Mouse (Mus musculus) stomach, embryonic 15.5 days (tissue): ENCODE measurements around the gene Ptprh. TPM values are rescaled to one million over a fixed set of nuclear protein-coding genes. Genes with fewer than 3 reads are reported as not detected.

Experiments used
- ATAC-seq: fragments of 200-750 bp; cut with Nextera tagmentation; 2 replicates; pipeline ENCODE4 v1.8.0; 2017; ENCODE audit warnings: low read depth, moderate number of reproducible peaks, moderate TSS enrichment; ENCODE audit not compliant: insufficient read depth, low FRiP score
- H3K27ac ChIP-seq: fragments of 300-500 bp; sonication (generic); 2 replicates; pipeline ENCODE4 v1.5.1; 2015; ENCODE audit warnings: mild to moderate bottlenecking, inconsistent platforms
- H3K27me3 ChIP-seq: fragments of 300-500 bp; sonication (generic); replicated peaks from 2 replicates; pipeline ENCODE4 v1.6.1; 2015; ENCODE audit warnings: inconsistent platforms
- H3K36me3 ChIP-seq: fragments of 300-500 bp; sonication (generic); 2 replicates; pipeline ENCODE4 v1.6.1; 2015; ENCODE audit warnings: inconsistent platforms
- H3K4me1 ChIP-seq: fragments of 300-500 bp; sonication (generic); 2 replicates; pipeline ENCODE4 v1.6.1; 2015; ENCODE audit warnings: inconsistent platforms
- H3K4me2 ChIP-seq: fragments of 300-500 bp; sonication (generic); 2 replicates; pipeline ENCODE4 v1.6.1; 2015; ENCODE audit warnings: mild to moderate bottlenecking, inconsistent platforms
- H3K4me3 ChIP-seq: fragments of 300-500 bp; sonication (generic); replicated peaks from 2 replicates; pipeline ENCODE4 v1.5.1; 2015; ENCODE audit warnings: inconsistent platforms
- H3K9ac ChIP-seq: fragments of 300-500 bp; sonication (generic); 2 replicates; pipeline ENCODE4 v1.6.1; 2015; ENCODE audit warnings: inconsistent platforms
- H3K9me3 ChIP-seq: fragments of 300-500 bp; sonication (generic); 2 replicates; pipeline ENCODE4 v1.6.1; 2016; ENCODE audit warnings: inconsistent platforms
- WGBS: fragments of 180-500 bp; shearing (Covaris S2); methylation state at CpG from one replicate; pipeline ENCODE4 v1.1.7; 2015; 5-methylcytosine and 5-hydroxymethylcytosine counted together
- microRNA-seq: library from miRNA; unstranded; fragments of <30 nt; microRNA quantifications from one replicate; pipeline ENCODE4, GENCODE M21; 2016
- polyA plus RNA-seq: library from polyadenylated mRNA; unstranded; fragments of >200 nt; fragmentation: Nextera tagmentation; extraction: Ambion mirVana; gene quantifications from 2 replicates; pipeline ENCODE4 v1.2.1, GENCODE M21; 2015

The Ptprh gene
- polyA plus RNA-seq, 1 experiment from 2014 or later: 0.89 TPM

- Histone ChIP-seq H3K9me3 (no peaks in the 10 kb centered on the region), H3K9ac (no peak overlapping the region), H3K4me3 (no peak overlapping the region), H3K27me3 (no peaks in the 10 kb centered on the region), H3K4me2 (no peak overlapping the region), H3K27ac (no peak overlapping the region), H3K36me3 (no peaks in the 10 kb centered on the region), H3K4me1 (peaks cover 8% of the 10 kb centered on the region; the same call in 1 of the 2 replicates)
- ATAC-seq: no peak
- 56% methylated on average over 11 of the region's 11 CpGs for WGBS
Measured at GRCm38 (mm10) chr7:4504646-4505435, 99.0 kb downstream of the Ptprh start.

DNA sequence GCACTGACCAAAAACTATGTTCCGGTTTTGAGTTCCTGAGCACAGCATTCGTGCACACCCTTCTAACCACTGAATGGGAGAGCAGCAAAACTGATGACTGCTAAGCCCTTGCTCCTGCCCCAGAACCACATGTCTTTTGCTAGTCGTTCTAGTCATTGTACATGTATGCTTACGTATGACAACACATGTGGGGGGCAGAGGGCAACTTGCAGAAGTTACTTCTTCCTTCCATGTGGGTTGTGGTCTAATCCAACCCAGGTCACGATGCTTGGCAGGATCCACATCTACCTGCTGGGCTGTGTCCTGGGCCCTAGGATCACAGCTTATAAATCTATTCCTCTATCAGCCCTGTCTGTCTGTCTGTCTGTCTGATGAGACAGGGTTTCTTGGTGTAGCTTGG lies 100.0 kb downstream of the Ptprh start:
- H3K27me3 ChIP-seq: no peaks in the 10 kb centered on the region
- H3K9ac ChIP-seq: no peak overlapping the region
- H3K4me1 ChIP-seq: peaks cover 10% of the 10 kb centered on the region; the same call in 1 of the 2 replicates
- H3K4me2 ChIP-seq: no peak overlapping the region
- H3K36me3 ChIP-seq: no peaks in the 10 kb centered on the region
- H3K4me3 ChIP-seq: no peak overlapping the region
- H3K27ac ChIP-seq: no peak overlapping the region
- 78% methylated on average over 5 of the region's 5 CpGs for WGBS
- H3K9me3 ChIP-seq: no peaks in the 10 kb centered on the region
- ATAC-seq: no peak

- H3K4me3 ChIP-seq: no peak overlapping the region
- 84% methylated on average over 4 of the region's 4 CpGs for WGBS
- no peak overlapping the region for H3K4me2 ChIP-seq
- H3K36me3 ChIP-seq: no peaks in the 10 kb centered on the region
- peak overlapping the region; percentile 59; the same call in 1 of the 2 replicates for H3K27ac ChIP-seq
- no peaks in the 10 kb centered on the region for H3K9me3 ChIP-seq
- no peak overlapping the region for H3K9ac ChIP-seq
- ATAC-seq: no peak
- H3K27me3 ChIP-seq: no peaks in the 10 kb centered on the region
- H3K4me1 ChIP-seq: peaks cover 17% of the 10 kb centered on the region
Measured at GRCm38 (mm10) chr7:4503100-4503499, 100.7 kb downstream of the Ptprh start.

GRCm38 (mm10) chr7:4502421-4503090 lies 101.3 kb downstream of the Ptprh start:
- 8% methylated on average over 14 of the region's 14 CpGs for WGBS
- no peak for ATAC-seq
- no peak overlapping the region for H3K9ac ChIP-seq

GRCm38 (mm10) chr7:4501558-4502397 lies 102.1 kb downstream of the Ptprh start, which contains the start of gene Ppp1r12c:
Ppp1r12c (minus strand) TSS chr7:4501680.
- ATAC-seq: peak; percentile 94
- under 1% methylated on average over 59 of the region's 62 CpGs for WGBS
- peak within 1 kb of the TSS; percentile 93 for H3K4me3 ChIP-seq
- peak within 1 kb of the TSS; percentile 69 for H3K4me2 ChIP-seq
- peaks cover 23% of the 10 kb centered on the region for H3K4me1 ChIP-seq
- no peaks in the 10 kb centered on the region for H3K27me3 ChIP-seq
- H3K9ac ChIP-seq: peak within 1 kb of the TSS; percentile 83
- H3K9me3 ChIP-seq: no peaks in the 10 kb centered on the region
- H3K27ac ChIP-seq: peak within 1 kb of the TSS; percentile 94
- no peaks in the 10 kb centered on the region for H3K36me3 ChIP-seq

More at GRCm38 (mm10) chr7:4502421-4503090, 101.3 kb downstream of the Ptprh start:
- H3K27ac ChIP-seq: peak overlapping the region; percentile 94
- no peaks in the 10 kb centered on the region for H3K36me3 ChIP-seq
- peak overlapping the region; percentile 62 for H3K4me2 ChIP-seq
- peaks cover 21% of the 10 kb centered on the region for H3K4me1 ChIP-seq
- no peaks in the 10 kb centered on the region for H3K27me3 ChIP-seq
- H3K9me3 ChIP-seq: no peaks in the 10 kb centered on the region
- H3K4me3 ChIP-seq: peak overlapping the region; percentile 93

- peaks cover 23% of the 10 kb centered on the region for H3K4me1 ChIP-seq
- peak; percentile 37 for ATAC-seq
- no peaks in the 10 kb centered on the region for H3K36me3 ChIP-seq
- H3K27me3 ChIP-seq: no peaks in the 10 kb centered on the region
- peak overlapping the region; percentile 93 for H3K4me3 ChIP-seq
- no peaks in the 10 kb centered on the region for H3K9me3 ChIP-seq
- H3K4me2 ChIP-seq: peak overlapping the region; percentile 69
- WGBS: under 1% methylated on average over 26 of the region's 52 CpGs
- H3K9ac ChIP-seq: peak overlapping the region; percentile 83
- peak overlapping the region; percentile 94 for H3K27ac ChIP-seq
Measured at GRCm38 (mm10) chr7:4500892-4501471, 102.9 kb downstream of the Ptprh start.

- Histone ChIP-seq H3K9ac (no peak overlapping the region; the same call in 1 of the 2 replicates), H3K9me3 (no peaks in the 10 kb centered on the region), H3K4me2 (peak overlapping the region; percentile 69), H3K4me3 (peak overlapping the region; percentile 93; the same call in 1 of the 2 replicates), H3K27me3 (no peaks in the 10 kb centered on the region), H3K4me1 (peaks cover 23% of the 10 kb centered on the region), H3K27ac (peak overlapping the region; percentile 61; the same call in 1 of the 2 replicates), H3K36me3 (peaks cover 3% of the 10 kb centered on the region; the same call in 1 of the 2 replicates)
- 85% methylated on average over 4 of the region's 4 CpGs for WGBS
- ATAC-seq: no peak
Measured at GRCm38 (mm10) chr7:4499034-4499433, 104.8 kb downstream of the Ptprh start.

Small RNAs within 50 kb of the gene (microRNA-seq; reads per million reads assigned to microRNA genes)
- not detected for gene Gm23577

Other genes starting within 250 kb of the Ptprh start
- gene Gp6, start 206.3 kb downstream of the Ptprh start, polyA plus RNA-seq: 0.22 TPM in 1 of 2 replicates, not detected in the other
- gene Rdh13, start 158.4 kb downstream of the Ptprh start, polyA plus RNA-seq: 27.2 and 27.7 TPM in 2 replicates
- 10.0 and 11.1 TPM in 2 replicates for gene Eps8l1, start 143.4 kb downstream of the Ptprh start, polyA plus RNA-seq
- 51.7 and 53.6 TPM in 2 replicates for gene Ppp1r12c, start 102.4 kb downstream of the Ptprh start, polyA plus RNA-seq
- gene Tnnt1, start 87.7 kb downstream of the Ptprh start, polyA plus RNA-seq: 25.5 and 33.1 TPM in 2 replicates
- 5.4 and 6.4 TPM in 2 replicates for gene Tnni3, start 79.8 kb downstream of the Ptprh start, polyA plus RNA-seq
- 1.3 and 1.7 TPM in 2 replicates for gene Dnaaf3, start 71.6 kb downstream of the Ptprh start, polyA plus RNA-seq
- 7.4 and 7.9 TPM in 2 replicates for gene Syt5, start 56.5 kb downstream of the Ptprh start, polyA plus RNA-seq
- 2.4 and 4.8 TPM in 2 replicates for gene Tmem86b, start 27.4 kb upstream of the Ptprh start, polyA plus RNA-seq
- 8.5 and 9.0 TPM in 2 replicates for gene Ppp6r1, start 55.0 kb upstream of the Ptprh start, polyA plus RNA-seq
- 83.5 and 94.5 TPM in 2 replicates for gene Hspbp1, start 81.0 kb upstream of the Ptprh start, polyA plus RNA-seq
- gene Brsk1, start 86.6 kb upstream of the Ptprh start, polyA plus RNA-seq: 0.94 and 1.3 TPM in 2 replicates
- gene Tmem150b, start 121.2 kb upstream of the Ptprh start, polyA plus RNA-seq: 0.85 and 0.88 TPM in 2 replicates
- gene Kmt5c, start 136.1 kb upstream of the Ptprh start, polyA plus RNA-seq: 57.2 and 61.4 TPM in 2 replicates
- 66.3 and 70.7 TPM in 2 replicates for gene Cox6b2, start 149.1 kb upstream of the Ptprh start, polyA plus RNA-seq
- not detected in 2 replicates for gene Fam71e2, start 167.3 kb upstream of the Ptprh start, polyA plus RNA-seq
- 0.13 and 0.22 TPM in 2 replicates for gene Il11, start 178.8 kb upstream of the Ptprh start, polyA plus RNA-seq
- gene Tmem190, start 178.9 kb upstream of the Ptprh start, polyA plus RNA-seq: 1.2 and 1.4 TPM in 2 replicates
- 35.4 and 36.4 TPM in 2 replicates for gene Tmem238, start 185.6 kb upstream of the Ptprh start, polyA plus RNA-seq
- gene Rpl28, start 188.8 kb upstream of the Ptprh start, polyA plus RNA-seq: 309 and 356 TPM in 2 replicates
- 306 and 315 TPM in 2 replicates for gene Ube2s, start 208.5 kb upstream of the Ptprh start, polyA plus RNA-seq
- gene Shisa7, start 240.7 kb upstream of the Ptprh start, polyA plus RNA-seq: 0.36 and 0.44 TPM in 2 replicates